8 mouse cellular contexts compared by ENCODE assay signal in genomic region chr2:38286433-38286732, GRCm38 (mm10). TPM values are rescaled to one million over a fixed set of nuclear protein-coding genes. Genes with fewer than 3 reads are reported as not detected.
DNase-seq lines count a peak whose midpoint lies in the region; TF ChIP-seq lines count a peak whose summit lies in the region.

No protein-coding gene starts in this region.

- no peak for TF ChIP-seq EP300 in heart, adult 2 months (IDR thresholded peaks at IDR 0.05; ENCODE audit: insufficient read depth, low read depth, low read length)

- peaks cover 3% of the 10 kb centered on the region for H3K4me1 ChIP-seq in heart, adult 2 months (ENCODE audit: control insufficient read depth, insufficient read depth, low read length)
- H3K4me1 ChIP-seq in erythroblast, embryonic 14.5 days (ENCODE audit: control insufficient read depth), result peaks cover 53% of the 10 kb centered on the region

- peak overlapping the region; percentile 90 for H3ac ChIP-seq in C2C12 (ENCODE audit: control insufficient read depth, insufficient read length, low read depth)

- intact Hi-C loops in heart, adult 2 months (cut with DNase I), result no loop called here

- peak overlapping the region; percentile 86 for H3K27ac ChIP-seq in heart, adult 2 months

- WGBS in heart, adult 2 months, result 16% methylated on average over 4 of the region's 4 CpGs

- peaks cover 18% of the 10 kb centered on the region for H3K79me3 ChIP-seq in C2C12 (ENCODE audit: low read depth)

- H3K36me3 ChIP-seq in heart, adult 2 months (ENCODE audit: control insufficient read depth, insufficient read depth, low read length), result peaks cover 7% of the 10 kb centered on the region
- no peaks in the 10 kb centered on the region for H3K36me3 ChIP-seq in C2C12 (ENCODE audit: control insufficient read depth, insufficient read depth)
- peaks cover 8% of the 10 kb centered on the region for H3K36me3 ChIP-seq in erythroblast, embryonic 14.5 days (ENCODE audit: control insufficient read depth)
- no peaks in the 10 kb centered on the region for H3K36me3 ChIP-seq in splenic B cell, adult 2 months (ENCODE audit: control insufficient read depth, insufficient read depth, low read length, poor library complexity, severe bottlenecking)

- peak overlapping the region; percentile 93 for H3K4me3 ChIP-seq in heart, adult 2 months
- peak overlapping the region; percentile 81 for H3K4me3 ChIP-seq in C2C12 (ENCODE audit: insufficient read depth, poor library complexity, severe bottlenecking)
- H3K4me3 ChIP-seq in erythroblast, embryonic 14.5 days (replicated peaks), result peak overlapping the region; percentile 88

- no peaks in the 10 kb centered on the region for H3K9me3 ChIP-seq in erythroblast, embryonic 14.5 days (ENCODE audit: control insufficient read depth, low read length)

- peak overlapping the region; percentile 96 for H3K9ac ChIP-seq in heart, adult 2 months (ENCODE audit: low read depth, low read length)

- TF ChIP-seq CTCF in heart, adult 2 months (IDR thresholded peaks at IDR 0.05), result no peak
- no peak for TF ChIP-seq CTCF in C2C12 (IDR thresholded peaks at IDR 0.05; ENCODE audit: control insufficient read depth, insufficient read depth, insufficient read length)

- H3K27me3 ChIP-seq in heart, adult 2 months (ENCODE audit: control insufficient read depth, insufficient read depth, low read length), result no peaks in the 10 kb centered on the region
- H3K27me3 ChIP-seq in C2C12 (ENCODE audit: control insufficient read depth, insufficient read depth, insufficient read length), result no peaks in the 10 kb centered on the region
- H3K27me3 ChIP-seq in erythroblast, embryonic 14.5 days (ENCODE audit: control insufficient read depth), result no peaks in the 10 kb centered on the region
- H3K27me3 ChIP-seq in splenic B cell, adult 2 months (ENCODE audit: control insufficient read depth, insufficient read depth, low read length, poor library complexity, severe bottlenecking), result no peaks in the 10 kb centered on the region

- DNase-seq in heart, adult 2 months, result no peak
- no peak for DNase-seq in heart, adult 8-10 months (ENCODE audit: low spot score)
- DNase-seq in liver, result peak; percentile 60
- peak; percentile 30 for DNase-seq in splenic B cell, adult 2 months (ENCODE audit: low read depth, low spot score)
- DNase-seq in urinary bladder, postnatal 4 days (ENCODE audit: low spot score in 2 of 2), result no peak
- no peak for DNase-seq in spleen, postnatal 10 days (ENCODE audit: low spot score in 2 of 2)

- H3K79me2 ChIP-seq in heart, adult 2 months (replicated peaks; ENCODE audit: control insufficient read depth, insufficient read depth, low read length), result peaks cover 1% of the 10 kb centered on the region; the same call in 1 of the 2 replicates
- H3K79me2 ChIP-seq in C2C12 (ENCODE audit: control insufficient read depth, insufficient read depth), result peaks cover 44% of the 10 kb centered on the region

- TF ChIP-seq POLR2A in heart, adult 2 months (IDR thresholded peaks at IDR 0.05; ENCODE audit: insufficient read depth, low read depth, low read length), result no peak

TF ChIP-seq in C2C12, 6 proteins besides CTCF, POLR2A, EP300 and RAD21:
- TF ChIP-seq CEBPB (IDR thresholded peaks at IDR 0.05; ENCODE audit: low read depth), result no peak

RNA-seq across cellular contexts. Expression of gene Dennd1a, which starts 0.8 kb away (rescaled TPM):
- total RNA-seq in heart, adult 2 months (2021), result 10 to 100 TPM; 22.0 to 26.8 TPM
- 17.0 and 17.6 TPM in 2 replicates for polyA plus RNA-seq in heart, adult 2 months (2012; rRNA removed)
- total RNA-seq in heart, adult 8-10 months (2022), result 10 to 100 TPM; 24.6 to 29.0 (median 27.3) TPM
- 7.7 TPM for polyA plus RNA-seq in C2C12 (2012; fragmentation: generic; extraction: Trizol)
- 9.9 and 10.7 TPM in 2 replicates for polyA plus RNA-seq in erythroblast, embryonic 14.5 days (2012)

RNA-seq across cellular contexts. Expression of gene Lhx2, which starts 52.7 kb away (rescaled TPM):
- not detected for total RNA-seq in heart, adult 2 months (2021)
- 0.06 TPM in 1 of 2 replicates, not detected in the other for polyA plus RNA-seq in heart, adult 2 months (2012; rRNA removed)
- total RNA-seq in heart, adult 8-10 months (2022), result under 1 TPM in 1 of 4 experiments, not detected in 3; 0.24 TPM
- 2.8 TPM for polyA plus RNA-seq in C2C12 (2012; fragmentation: generic; extraction: Trizol)
- polyA plus RNA-seq in erythroblast, embryonic 14.5 days (2012), result 0.01 and 0.03 TPM in 2 replicates

Comparison
In these comparisons a context has a peak if more than half of its experiments do, and no peak if none do; other contexts are left out.
1. DNase-seq: peak in liver (single experiment) and splenic B cell, adult 2 months (single experiment); none in heart, adult 2 months (0 of 2), heart, adult 8-10 months (single experiment), urinary bladder, postnatal 4 days (0 of 2) and spleen, postnatal 10 days (0 of 2).
2. Peak in every context shown above with its lines, with median percentiles within 50 percentile points of each other: H3K4me3 ChIP-seq.